Mouse (Mus musculus) embryonic facial prominence, embryonic 11.5 days (tissue): ENCODE measurements around the gene Efna3. TPM values are rescaled to one million over a fixed set of nuclear protein-coding genes. Genes with fewer than 3 reads are reported as not detected.

Experiments used
- ATAC-seq: fragments of 200-750 bp; cut with Nextera tagmentation; replicated peaks from 2 replicates; pipeline ENCODE4 v1.8.0; 2017; ENCODE audit warnings: low read depth; ENCODE audit not compliant: insufficient number of reproducible peaks, low FRiP score, low TSS enrichment
- DNase-seq: peaks from one replicate; pipeline ENCODE4 v3.0.0-alpha.2; 2015; ENCODE audit warnings: low spot score
- H3K27ac ChIP-seq: fragments of 300-500 bp; sonication (generic); replicated peaks from 2 replicates; pipeline ENCODE4 v1.5.1; 2014; ENCODE audit warnings: mild to moderate bottlenecking, low read depth, low read length, control low read depth
- H3K27me3 ChIP-seq: fragments of 300-500 bp; sonication (generic); 2 replicates; pipeline ENCODE4 v1.6.1; 2014; ENCODE audit warnings: mild to moderate bottlenecking, low read length, moderate library complexity, mixed read lengths; ENCODE audit not compliant: control insufficient read depth, insufficient read depth
- H3K36me3 ChIP-seq: fragments of 300-500 bp; sonication (generic); replicated peaks from 2 replicates; pipeline ENCODE4 v1.6.1; 2014; ENCODE audit warnings: low read depth, mild to moderate bottlenecking, low read length, moderate library complexity, mixed read lengths; ENCODE audit not compliant: control insufficient read depth, insufficient read depth
- H3K4me1 ChIP-seq: fragments of 300-500 bp; sonication (generic); 2 replicates; pipeline ENCODE4 v1.6.1; 2014; ENCODE audit warnings: low read length, mixed read lengths; ENCODE audit not compliant: control insufficient read depth, insufficient read depth
- H3K4me2 ChIP-seq: fragments of 300-500 bp; sonication (generic); 2 replicates; pipeline ENCODE4 v1.6.1; 2014; ENCODE audit warnings: low read depth, mild to moderate bottlenecking, control low read depth, low read length, moderate library complexity
- H3K4me3 ChIP-seq: fragments of 300-500 bp; sonication (generic); 2 replicates; pipeline ENCODE4 v1.5.1; 2014; ENCODE audit warnings: low read depth, low read length, control low read depth
- H3K9ac ChIP-seq: fragments of 300-500 bp; sonication (generic); replicated peaks from 2 replicates; pipeline ENCODE4 v1.6.1; 2014; ENCODE audit warnings: mild to moderate bottlenecking, control low read depth, low read length
- H3K9me3 ChIP-seq: fragments of 300-500 bp; sonication (generic); replicated peaks from 2 replicates; pipeline ENCODE4 v1.6.1; 2016; ENCODE audit warnings: mild to moderate bottlenecking, low read length, inconsistent platforms, mixed read lengths; ENCODE audit not compliant: control insufficient read depth
- WGBS: fragments of 180-500 bp; shearing (Covaris S2); extraction: QIAGEN DNeasy Blood & Tissue Kit; methylation state at CpG from one replicate; pipeline ENCODE4 v1.1.7; 2014; 5-methylcytosine and 5-hydroxymethylcytosine counted together
- polyA plus RNA-seq: library from polyadenylated mRNA; unstranded; fragments of >200 nt; fragmentation: Nextera tagmentation; extraction: Ambion mirVana; gene quantifications from 2 replicates; pipeline ENCODE4 v1.2.1, GENCODE M21; 2014

Efna3 gene
- polyA plus RNA-seq, 1 experiment from 2014 or later, result 6.6 TPM

GRCm38 (mm10) chr3:89318316-89318715 lies 4.4 kb downstream of the Efna3 start:
- WGBS, result 60% methylated on average over 8 of the region's 8 CpGs
- Histone ChIP-seq H3K27me3 (peaks cover 44% of the 10 kb centered on the region), H3K4me3 (no peak overlapping the region), H3K4me2 (no peak overlapping the region), H3K36me3 (no peaks in the 10 kb centered on the region), H3K9me3 (no peaks in the 10 kb centered on the region), H3K27ac (no peak overlapping the region), H3K9ac (no peak overlapping the region), H3K4me1 (peaks cover 31% of the 10 kb centered on the region)
- DNase-seq (no peak), ATAC-seq (no peak)

- Histone ChIP-seq H3K4me1 (peaks cover 31% of the 10 kb centered on the region), H3K4me2 (no peak overlapping the region; the same call in 1 of the 2 replicates), H3K36me3 (no peaks in the 10 kb centered on the region), H3K27me3 (peaks cover 42% of the 10 kb centered on the region), H3K27ac (no peak overlapping the region), H3K9me3 (no peaks in the 10 kb centered on the region), H3K9ac (no peak overlapping the region), H3K4me3 (no peak overlapping the region)
- ATAC-seq (no peak), DNase-seq (no peak)
- WGBS, result 58% methylated on average over 6 of the region's 6 CpGs
These were observed 5.5 kb downstream of the Efna3 start for GRCm38 (mm10) chr3:89317246-89317645.

- no peak for ATAC-seq
- DNase-seq, result peak; percentile 94
- no peak overlapping the region for H3K9ac ChIP-seq
- peaks cover 31% of the 10 kb centered on the region for H3K4me1 ChIP-seq
- WGBS, result 0% methylated on average over 4 of the region's 4 CpGs
- H3K9me3 ChIP-seq, result no peaks in the 10 kb centered on the region
- H3K36me3 ChIP-seq, result no peaks in the 10 kb centered on the region
- peak overlapping the region; percentile 7 for H3K4me2 ChIP-seq
- no peak overlapping the region for H3K4me3 ChIP-seq
- H3K27ac ChIP-seq, result no peak overlapping the region
- peaks cover 39% of the 10 kb centered on the region for H3K27me3 ChIP-seq
These were observed 5.9 kb downstream of the Efna3 start for GRCm38 (mm10) chr3:89316833-89317232.

- 7% methylated on average over 40 of the region's 40 CpGs for WGBS
- no peak for DNase-seq
These were observed 6.6 kb downstream of the Efna3 start for GRCm38 (mm10) chr3:89315930-89316831.

GRCm38 (mm10) chr3:89315195-89315929 lies 7.4 kb downstream of the Efna3 start:
- Histone ChIP-seq H3K9ac (peak overlapping the region; percentile 56), H3K4me3 (peak overlapping the region; percentile 31), H3K4me2 (peak overlapping the region; percentile 78), H3K9me3 (no peaks in the 10 kb centered on the region), H3K27me3 (peaks cover 24% of the 10 kb centered on the region), H3K4me1 (peaks cover 19% of the 10 kb centered on the region), H3K27ac (no peak overlapping the region), H3K36me3 (no peaks in the 10 kb centered on the region; the same call in 1 of the 2 replicates)
- ATAC-seq, result no peak; the same call in 1 of the 2 replicates
- 5% methylated on average over 21 of the region's 26 CpGs for WGBS
- DNase-seq, result peak; percentile 88

More at GRCm38 (mm10) chr3:89315930-89316831, 6.6 kb downstream of the Efna3 start:
- Histone ChIP-seq H3K36me3 (no peaks in the 10 kb centered on the region; the same call in 1 of the 2 replicates), H3K4me1 (peaks cover 26% of the 10 kb centered on the region), H3K27ac (no peak overlapping the region), H3K27me3 (peaks cover 33% of the 10 kb centered on the region), H3K9me3 (no peaks in the 10 kb centered on the region), H3K9ac (no peak overlapping the region), H3K4me2 (peak overlapping the region; percentile 78), H3K4me3 (peak overlapping the region; percentile 31)
- ATAC-seq, result no peak; the same call in 1 of the 2 replicates

GRCm38 (mm10) chr3:89314791-89315190 lies 8.0 kb downstream of the Efna3 start:
- WGBS, result 54% methylated on average over 2 of the region's 2 CpGs
- ATAC-seq (no peak), DNase-seq (no peak)
- H3K9ac ChIP-seq, result no peak overlapping the region
- peaks cover 20% of the 10 kb centered on the region for H3K27me3 ChIP-seq
- no peaks in the 10 kb centered on the region; the same call in 1 of the 2 replicates for H3K36me3 ChIP-seq
- no peak overlapping the region for H3K4me2 ChIP-seq
- H3K4me1 ChIP-seq, result peaks cover 19% of the 10 kb centered on the region
- H3K9me3 ChIP-seq, result no peaks in the 10 kb centered on the region
- no peak overlapping the region for H3K4me3 ChIP-seq
- no peak overlapping the region for H3K27ac ChIP-seq

- Histone ChIP-seq H3K4me2 (no peak overlapping the region), H3K27ac (no peak overlapping the region), H3K4me1 (peaks cover 15% of the 10 kb centered on the region), H3K4me3 (no peak overlapping the region), H3K9ac (no peak overlapping the region), H3K36me3 (no peaks in the 10 kb centered on the region; the same call in 1 of the 2 replicates), H3K9me3 (no peaks in the 10 kb centered on the region), H3K27me3 (peaks cover 17% of the 10 kb centered on the region)
- no peak for ATAC-seq
- 65% methylated on average over 5 of the region's 5 CpGs for WGBS
- no peak for DNase-seq
These were observed 8.4 kb downstream of the Efna3 start for GRCm38 (mm10) chr3:89314340-89314739.
